Mouse (Mus musculus): ENCODE data around the gene Epb41l2. TPM values are rescaled to one million over a fixed set of nuclear protein-coding genes. Genes with fewer than 3 reads are reported as not detected.

The Epb41l2 gene
- total RNA-seq, 2 experiments from 2014 or later = 8.3 to 13.6 TPM

GRCm38 (mm10) chr10:25362235-25362634 lies 2.6 kb downstream of the Epb41l2 start:
- ATAC-seq (replicated peaks; ENCODE audit: low FRiP score, poor library complexity, severe bottlenecking) = no peak

GRCm38 (mm10) chr10:25365158-25365557 lies 5.6 kb downstream of the Epb41l2 start:
- no peak for ATAC-seq (replicated peaks; ENCODE audit: low FRiP score, poor library complexity, severe bottlenecking)

DNA sequence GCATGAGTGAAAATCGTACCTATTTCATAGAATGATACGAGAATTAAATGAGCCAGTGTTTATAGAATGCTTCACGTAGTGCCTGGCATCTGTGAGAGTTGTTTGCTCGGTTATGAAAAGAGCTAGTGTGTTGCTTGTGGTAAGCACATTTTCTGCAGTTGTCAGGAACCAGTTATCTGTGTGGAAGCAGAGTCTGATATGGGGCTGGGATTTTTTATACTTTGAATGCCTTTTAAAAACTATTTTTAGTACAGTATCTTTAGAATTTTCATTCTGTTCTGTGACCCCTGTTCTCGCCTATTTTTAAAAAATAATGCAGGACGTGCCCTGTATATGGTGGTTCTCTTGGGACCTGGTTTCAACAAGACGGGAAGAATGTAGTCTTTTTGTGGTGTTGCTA lies 6.1 kb downstream of the Epb41l2 start:
- ATAC-seq (replicated peaks; ENCODE audit: low FRiP score, poor library complexity, severe bottlenecking) = no peak

DNA sequence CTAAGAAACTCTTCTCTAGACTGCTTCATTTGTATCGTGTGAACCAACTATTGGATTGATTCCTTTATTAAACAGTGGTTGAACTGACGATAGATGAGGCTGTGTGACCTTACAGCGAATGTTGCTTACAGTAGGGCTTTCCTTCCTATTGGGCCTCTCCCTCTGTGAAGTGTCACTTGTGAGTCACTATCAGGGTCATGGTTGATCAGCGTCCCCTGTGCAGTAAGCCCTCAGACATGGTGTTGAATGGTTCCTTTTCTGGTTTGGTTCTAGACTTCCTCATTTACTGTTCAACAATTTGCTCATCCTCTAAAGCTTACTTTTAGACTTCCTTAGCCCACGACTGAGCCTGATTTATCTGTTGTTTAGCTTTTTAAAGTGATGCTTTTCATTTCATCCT lies 7.1 kb downstream of the Epb41l2 start:
- no peak for ATAC-seq (replicated peaks; ENCODE audit: low FRiP score, poor library complexity, severe bottlenecking)

GRCm38 (mm10) chr10:25368928-25369327 lies 9.3 kb downstream of the Epb41l2 start:
- ATAC-seq (replicated peaks; ENCODE audit: low FRiP score, poor library complexity, severe bottlenecking) = no peak

GRCm38 (mm10) chr10:25369691-25370090 lies 10.1 kb downstream of the Epb41l2 start:
- ATAC-seq (replicated peaks; ENCODE audit: low FRiP score, poor library complexity, severe bottlenecking) = no peak

DNA sequence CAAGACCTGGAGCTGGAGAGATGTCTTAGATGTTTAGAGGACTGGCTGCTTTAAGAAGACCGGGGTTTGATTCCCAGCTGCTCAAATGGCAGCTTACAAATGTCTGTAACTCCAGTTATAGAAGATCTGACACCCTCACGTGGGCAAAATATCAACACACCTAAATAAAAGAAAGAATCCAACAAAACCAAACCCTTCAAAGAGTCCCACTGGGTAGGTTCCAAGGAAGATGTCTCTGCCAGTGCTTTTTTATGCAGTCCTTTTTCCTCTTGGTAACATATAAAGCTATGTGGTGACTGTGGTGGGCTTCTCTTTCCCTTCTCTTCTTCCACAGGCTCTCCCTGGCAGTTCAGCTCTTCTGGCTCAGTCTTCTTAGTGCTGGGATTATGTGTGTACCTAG lies 11.7 kb downstream of the Epb41l2 start:
- no peak for ATAC-seq (replicated peaks; ENCODE audit: low FRiP score, poor library complexity, severe bottlenecking)

DNA sequence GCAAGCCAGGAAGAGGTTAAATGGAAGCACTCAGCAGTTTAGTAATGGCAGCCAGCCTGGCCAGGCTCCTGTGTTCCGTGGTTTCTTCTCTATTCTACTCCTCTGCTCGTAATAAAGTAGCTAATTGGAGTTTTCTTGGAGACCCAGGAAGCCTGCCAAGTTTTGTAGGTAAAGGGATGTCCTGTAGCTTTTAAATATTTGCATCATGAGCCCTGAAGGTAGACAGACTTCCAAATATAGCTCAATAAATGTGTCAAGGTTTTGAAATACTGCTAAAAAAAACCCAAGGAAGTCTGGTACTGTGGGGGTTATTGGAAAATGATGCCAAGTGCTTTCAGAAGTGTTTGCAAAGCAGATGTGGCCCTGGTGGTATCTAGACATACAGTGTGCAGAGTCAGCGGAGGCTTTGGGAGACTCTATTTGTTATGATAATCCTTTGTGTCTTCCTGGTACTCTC lies 12.3 kb downstream of the Epb41l2 start:
- no peak for ATAC-seq (replicated peaks; ENCODE audit: low FRiP score, poor library complexity, severe bottlenecking)

DNA sequence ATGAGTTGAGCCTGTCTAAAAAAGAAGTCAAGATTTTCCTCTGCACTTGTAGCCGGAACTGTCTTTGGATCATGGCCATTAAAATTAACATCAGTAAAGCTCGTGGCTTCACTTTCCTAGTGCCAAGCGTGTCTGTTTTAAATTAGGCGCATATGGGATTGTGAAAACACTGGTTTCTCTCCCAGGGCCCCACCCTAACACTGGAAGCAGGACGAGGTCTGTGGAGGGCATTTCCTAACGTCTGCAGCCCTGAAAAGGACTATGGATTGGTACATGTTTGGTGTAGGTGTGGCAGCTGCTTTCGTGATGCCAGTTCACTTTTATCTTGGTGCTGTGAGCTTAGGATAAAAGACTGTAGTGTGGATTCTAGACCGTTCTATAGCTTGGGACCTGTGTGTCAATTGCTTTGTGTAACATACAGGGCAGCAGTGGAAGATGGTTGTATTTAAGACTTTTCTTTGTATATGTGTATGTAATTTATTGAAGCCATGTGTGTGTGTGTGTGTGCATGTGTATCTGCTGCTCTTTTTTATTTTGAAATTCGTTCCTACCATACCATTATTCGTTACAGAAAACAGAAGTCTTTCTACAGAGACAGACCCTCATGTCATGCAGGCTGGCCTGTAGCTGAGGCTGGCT lies 13.0 kb downstream of the Epb41l2 start:
- ATAC-seq (replicated peaks; ENCODE audit: low FRiP score, poor library complexity, severe bottlenecking) = no peak

DNA sequence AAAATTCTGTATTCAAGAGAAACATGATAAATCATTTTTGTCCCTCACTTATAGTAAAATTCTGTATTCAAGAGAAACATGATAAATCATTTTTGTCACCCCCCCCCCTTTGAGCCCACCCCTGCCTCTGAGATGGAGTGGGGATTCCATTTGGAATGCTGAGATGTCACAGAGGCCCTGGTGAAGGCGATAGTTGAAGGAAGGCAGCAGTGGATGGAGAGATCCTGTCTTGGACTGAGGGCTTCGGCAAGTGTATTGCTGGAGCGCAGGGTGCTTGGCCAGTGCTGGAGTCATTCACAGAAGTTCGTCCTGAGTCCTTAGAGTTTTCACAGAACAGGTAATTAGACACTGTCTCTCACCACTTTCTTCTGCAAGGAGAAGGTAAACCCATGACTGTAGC lies 15.4 kb downstream of the Epb41l2 start:
- ATAC-seq (replicated peaks; ENCODE audit: low FRiP score, poor library complexity, severe bottlenecking) = no peak

GRCm38 (mm10) chr10:25380746-25381481 lies 21.3 kb downstream of the Epb41l2 start:
- ATAC-seq (replicated peaks; ENCODE audit: low FRiP score, poor library complexity, severe bottlenecking) = no peak

- no peak for ATAC-seq (replicated peaks; ENCODE audit: low FRiP score, poor library complexity, severe bottlenecking)
Measured at GRCm38 (mm10) chr10:25381951-25382350, 22.4 kb downstream of the Epb41l2 start.

DNA sequence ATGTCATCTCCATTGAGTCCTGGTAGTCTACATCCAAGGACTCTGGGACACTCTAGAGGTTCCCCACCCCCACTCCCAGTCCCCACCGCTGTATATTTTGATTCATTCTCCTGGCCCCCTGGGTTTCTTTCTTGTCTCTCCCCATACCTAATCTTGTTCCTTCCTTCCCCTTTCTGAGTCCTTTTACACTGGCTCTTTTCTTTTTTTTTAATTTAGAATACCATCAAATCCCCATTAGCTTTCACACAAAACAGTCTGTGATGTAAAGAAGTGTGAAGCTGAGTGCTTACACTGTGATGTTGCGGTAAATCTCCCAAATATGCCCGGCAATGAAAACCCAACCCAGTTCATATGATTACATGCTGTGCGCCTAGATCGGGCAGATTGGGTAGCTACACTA lies 23.6 kb downstream of the Epb41l2 start:
- no peak for ATAC-seq (replicated peaks; ENCODE audit: low FRiP score, poor library complexity, severe bottlenecking)

DNA sequence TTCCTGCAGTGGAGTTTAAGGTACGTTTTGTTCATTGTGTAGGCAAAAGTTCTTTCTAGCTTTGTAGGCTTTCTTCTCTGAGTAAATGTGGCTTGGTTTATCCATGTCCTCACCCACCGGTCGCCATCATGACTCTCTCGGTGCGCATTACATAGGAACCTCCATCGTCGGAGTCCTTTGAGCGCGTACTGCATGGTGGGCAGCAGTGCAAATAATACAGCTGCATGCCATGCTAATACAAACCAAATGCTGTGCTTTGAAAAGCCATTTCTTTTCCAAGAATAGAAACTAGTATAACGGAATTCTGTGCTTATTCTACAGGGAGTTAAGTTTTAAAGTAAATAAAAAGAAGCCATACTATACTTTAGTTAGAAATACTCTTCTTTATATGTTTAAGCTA lies 24.8 kb downstream of the Epb41l2 start:
- no peak for ATAC-seq (replicated peaks; ENCODE audit: low FRiP score, poor library complexity, severe bottlenecking)

GRCm38 (mm10) chr10:25385811-25386580 lies 26.4 kb downstream of the Epb41l2 start:
- no peak for ATAC-seq (replicated peaks; ENCODE audit: low FRiP score, poor library complexity, severe bottlenecking)

- no peak for ATAC-seq (replicated peaks; ENCODE audit: low FRiP score, poor library complexity, severe bottlenecking)
Measured at GRCm38 (mm10) chr10:25386868-25387267, 27.3 kb downstream of the Epb41l2 start.

DNA sequence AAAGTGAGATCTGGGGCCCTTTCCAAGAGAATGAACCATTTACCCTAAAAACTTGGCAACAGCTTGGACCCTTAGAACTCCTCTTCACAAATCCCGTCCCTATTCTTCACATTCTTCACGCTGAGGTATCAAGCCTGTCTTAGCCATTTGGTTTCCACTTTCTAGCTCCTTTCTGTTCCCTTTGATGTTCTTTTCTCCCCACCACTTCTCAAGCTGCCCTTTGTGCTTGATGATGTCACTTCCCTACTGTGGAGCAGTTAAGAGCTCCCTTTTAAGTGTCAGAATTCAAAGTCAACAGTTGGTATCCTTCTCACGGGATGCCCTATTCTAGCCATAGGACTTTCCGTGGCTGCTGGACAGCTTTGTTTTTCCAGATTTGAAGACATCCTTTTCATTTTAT lies 27.7 kb downstream of the Epb41l2 start:
- no peak for ATAC-seq (replicated peaks; ENCODE audit: low FRiP score, poor library complexity, severe bottlenecking)

DNA sequence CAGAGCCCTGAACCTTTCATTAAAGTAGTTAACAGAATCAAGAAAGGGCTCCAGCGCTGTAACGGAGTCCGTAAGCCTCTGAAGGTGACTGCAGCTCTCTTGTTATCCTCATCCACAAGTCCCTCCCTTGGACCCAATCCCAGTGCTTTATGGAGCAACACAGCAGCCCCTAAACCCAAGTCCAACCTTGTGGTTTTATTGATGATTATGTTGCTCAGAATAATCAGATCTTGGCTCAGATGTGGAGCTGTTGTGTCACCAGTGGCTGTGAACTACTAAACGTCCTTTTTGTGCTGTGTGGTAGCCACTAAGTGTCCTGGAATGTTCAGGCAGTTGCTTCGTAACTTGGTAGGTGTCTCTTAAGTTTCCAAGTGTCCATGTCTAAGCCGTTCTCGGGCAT lies 33.2 kb downstream of the Epb41l2 start:
- ATAC-seq (replicated peaks; ENCODE audit: low FRiP score, poor library complexity, severe bottlenecking) = no peak

- no peak for ATAC-seq (replicated peaks; ENCODE audit: low FRiP score, poor library complexity, severe bottlenecking)
Measured at GRCm38 (mm10) chr10:25393721-25394120, 34.1 kb downstream of the Epb41l2 start.

DNA sequence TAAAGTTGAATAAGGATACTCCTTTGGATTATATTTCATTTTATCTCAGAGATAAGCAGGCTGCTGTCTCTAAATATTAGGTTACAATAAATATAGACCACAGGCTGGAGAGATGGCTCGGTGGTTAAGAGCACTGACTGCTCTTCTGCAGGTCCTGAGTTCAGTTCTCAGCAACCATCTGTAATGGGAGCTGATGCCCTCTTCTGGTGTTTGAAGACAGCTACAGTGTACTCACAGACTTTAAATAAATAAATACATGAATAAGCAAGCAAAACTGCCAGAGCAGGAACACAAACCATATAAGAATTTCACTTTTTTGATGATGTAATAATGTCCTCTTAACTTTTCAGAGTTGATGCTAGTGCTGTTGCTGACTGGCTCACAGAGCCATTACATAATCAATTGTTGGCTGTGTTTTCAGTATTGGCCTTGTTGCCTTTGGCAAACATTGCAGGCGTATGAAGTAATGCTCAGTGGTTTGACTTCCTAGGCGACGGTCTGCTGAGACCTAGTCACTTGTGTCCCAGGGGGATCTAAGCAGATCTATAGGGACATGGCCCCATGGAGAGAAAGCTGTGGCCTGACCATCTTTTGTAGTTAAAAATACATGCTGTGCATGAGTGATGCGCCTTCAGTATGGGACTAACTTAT lies 35.8 kb downstream of the Epb41l2 start:
- ATAC-seq (replicated peaks; ENCODE audit: low FRiP score, poor library complexity, severe bottlenecking) = no peak
